Mouse (Mus musculus) frontal cortex, postnatal 10 days (tissue): ENCODE measurements around the gene Gcn1l1.
"Not testable (repeated sequence)": the region's sequence is repeated elsewhere in the genome, so short reads cannot be mapped to it uniquely, and the experiment has no call there.

Source experiments
- DNase-seq, 2 experiments: peaks; one replicate each; pipeline ENCODE4 v3.0.0; 2022; ENCODE audit warnings: low spot score in 2 of 2, mixed read lengths in 1 of 2

Gene Gcn1l1

DNA sequence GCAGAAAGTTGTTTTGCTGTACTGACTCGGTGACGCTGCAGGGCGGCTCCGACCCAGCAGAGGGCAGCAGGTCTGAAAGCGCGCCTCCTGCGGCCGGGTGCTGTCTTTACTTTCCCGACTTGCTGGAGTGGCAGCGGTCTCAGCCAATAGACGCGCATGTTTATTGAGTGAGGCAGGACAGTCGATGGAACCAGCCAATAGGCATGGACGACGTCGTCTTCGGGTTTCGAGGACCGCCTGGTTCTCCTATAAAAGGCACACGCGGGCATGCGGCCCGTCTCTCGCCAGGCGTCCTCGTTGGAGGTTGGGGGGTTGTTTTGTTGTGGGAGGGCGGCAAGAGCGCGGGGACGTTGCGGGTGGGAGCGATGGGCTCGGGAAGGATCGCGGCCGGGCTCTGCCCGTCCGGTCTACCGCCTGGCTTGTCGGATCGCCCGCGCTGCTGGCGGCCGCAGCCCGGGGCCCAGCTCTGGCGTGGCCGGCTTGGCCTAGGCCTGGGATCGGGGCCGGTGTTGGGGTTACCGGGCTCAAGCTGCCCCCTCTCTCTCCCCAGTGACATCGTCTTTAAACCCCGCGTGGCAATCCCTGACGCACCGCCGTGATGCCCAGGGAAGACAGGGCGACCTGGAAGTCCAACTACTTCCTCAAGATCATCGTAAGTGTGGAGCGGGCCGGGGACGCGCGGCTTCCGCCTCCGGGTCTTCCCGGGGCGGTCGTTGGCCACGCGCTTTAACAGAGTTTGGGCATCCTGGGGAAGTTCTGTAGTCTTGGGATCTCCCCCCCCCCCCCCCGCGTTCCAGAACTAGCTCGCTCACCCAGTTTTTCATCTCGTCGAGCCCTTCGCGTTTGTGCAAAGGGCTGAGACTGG is 5.6 kb upstream of the Gcn1l1 start, which contains the start of gene Rplp0:
TSS of gene Rplp0 (plus strand) at position 231 of the 865 bp plus-strand sequence.
- DNase-seq: peak; percentile 98 to 100

DNA sequence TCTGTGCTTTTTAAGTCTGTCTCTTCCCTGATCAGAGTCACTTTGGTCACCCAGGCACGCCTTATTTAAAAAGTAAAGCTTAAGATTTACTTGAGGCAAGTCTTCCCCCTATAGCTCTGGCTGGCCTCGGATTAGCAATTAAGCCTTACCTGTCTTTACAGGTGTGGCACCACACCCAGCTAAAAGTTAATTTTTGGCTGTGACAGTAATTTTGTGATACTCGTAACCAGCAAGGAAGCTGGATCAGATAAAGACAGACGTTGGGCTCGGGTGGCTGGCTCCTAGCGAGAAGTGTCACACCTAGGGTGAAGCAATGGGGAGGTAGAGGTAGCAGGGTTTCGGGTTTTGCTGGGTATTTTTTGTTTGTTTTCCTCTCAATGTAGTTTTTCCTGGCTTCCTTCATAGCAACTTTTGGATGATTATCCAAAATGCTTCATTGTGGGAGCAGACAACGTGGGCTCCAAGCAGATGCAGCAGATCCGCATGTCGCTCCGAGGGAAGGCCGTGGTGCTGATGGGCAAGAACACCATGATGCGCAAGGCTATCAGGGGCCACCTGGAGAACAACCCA is 4.6 kb upstream of the Gcn1l1 start:
- no peak for DNase-seq

DNA sequence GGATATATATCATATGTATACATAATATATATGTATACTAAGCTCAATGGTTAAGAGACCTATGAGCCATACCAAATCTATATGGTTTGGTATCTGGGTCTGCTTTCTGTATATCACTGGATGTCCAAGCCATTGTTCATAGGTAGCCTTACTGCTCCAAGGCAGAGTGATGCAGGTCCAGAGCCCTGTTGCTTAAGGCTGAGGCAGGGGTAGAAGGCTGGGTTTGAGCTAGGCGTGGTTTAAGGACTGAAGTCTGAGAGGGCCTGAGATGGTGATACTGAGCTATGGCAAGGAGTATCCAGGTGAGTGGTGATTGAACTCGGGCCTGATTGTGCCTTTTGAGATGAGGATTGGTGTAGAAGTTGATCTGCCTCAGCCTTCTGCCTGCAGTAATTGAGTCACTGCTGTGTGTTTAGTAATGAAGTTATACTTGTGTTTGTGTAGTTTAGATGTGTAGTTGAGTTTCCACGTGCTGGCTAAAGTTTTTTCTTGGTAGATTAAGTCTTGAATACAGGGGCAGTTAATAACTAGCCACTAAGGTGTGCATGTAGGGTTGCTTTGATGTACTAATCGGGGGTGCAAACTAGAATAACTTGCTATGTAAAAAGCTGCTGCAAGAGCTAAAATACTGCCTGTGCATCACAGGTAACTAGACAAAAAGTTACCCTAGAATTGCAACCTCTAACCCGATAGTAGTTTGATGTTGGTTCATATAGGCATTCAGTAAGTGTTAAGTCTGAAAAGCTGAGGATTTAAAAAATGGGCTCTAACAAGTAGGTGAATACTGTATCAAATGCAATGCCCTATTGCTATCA is 1.1 kb upstream of the Gcn1l1 start:
- no peak for DNase-seq

DNA sequence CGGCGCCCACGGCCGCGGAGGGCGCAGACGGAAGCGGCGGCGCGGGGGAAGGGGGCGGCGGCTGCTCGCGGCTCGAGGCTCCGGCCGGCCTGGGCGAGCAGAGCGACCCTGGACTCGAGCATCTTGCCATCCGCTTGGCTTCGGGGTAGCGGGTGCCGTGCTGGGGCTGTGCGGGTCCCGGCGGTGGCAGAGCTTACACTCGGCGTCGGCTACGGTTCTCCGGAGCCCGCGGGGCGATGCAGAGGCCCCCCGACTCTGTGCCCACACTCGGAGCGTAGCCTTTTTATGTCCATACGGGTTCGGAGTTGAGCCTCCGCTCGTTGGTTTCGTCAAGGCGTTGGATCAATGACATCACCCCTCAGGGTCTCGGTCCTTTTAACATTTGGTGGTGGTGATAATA is 349 bp downstream of the Gcn1l1 start:
- no peak for DNase-seq

DNA sequence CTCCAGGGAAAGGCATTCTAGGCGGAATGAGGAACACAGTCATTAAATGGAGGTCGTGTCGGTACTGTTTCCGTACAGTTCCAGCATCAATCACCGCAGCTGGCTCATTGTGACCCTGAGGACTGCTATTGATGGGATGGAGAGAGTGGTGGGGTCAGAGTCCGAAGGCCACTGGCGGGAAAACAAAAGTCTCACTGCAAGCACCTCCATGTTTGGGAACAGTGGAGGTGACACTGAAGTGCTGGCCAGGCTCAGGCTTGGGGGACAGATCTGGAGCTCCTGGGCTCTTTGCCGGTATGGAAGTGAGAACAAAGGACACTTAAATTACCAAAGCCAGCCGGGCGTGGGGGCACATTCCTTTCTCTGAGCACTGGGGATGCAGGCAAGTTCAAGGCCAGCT is 3.6 kb downstream of the Gcn1l1 start:
- no peak for DNase-seq

DNA sequence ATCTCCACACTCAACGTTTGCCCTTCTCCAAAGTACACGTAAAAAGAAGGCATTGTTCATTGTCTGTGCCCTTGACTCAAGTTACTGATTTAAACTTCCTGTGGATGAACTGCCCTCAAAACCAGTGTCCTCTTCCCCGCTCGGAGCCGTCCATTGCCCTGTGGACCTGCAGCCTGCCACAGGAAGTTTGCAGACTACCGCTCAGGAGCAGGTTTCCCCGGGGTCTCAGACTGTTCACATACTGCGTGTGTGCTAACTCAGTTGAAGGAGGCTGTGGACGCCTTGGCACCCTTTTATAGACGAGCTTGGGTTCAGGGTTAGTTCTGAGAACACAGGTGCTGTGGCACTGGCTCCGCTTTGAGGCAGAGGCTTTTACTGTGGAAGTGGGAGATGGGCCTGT is 4.3 kb downstream of the Gcn1l1 start:
- DNase-seq: no peak

DNA sequence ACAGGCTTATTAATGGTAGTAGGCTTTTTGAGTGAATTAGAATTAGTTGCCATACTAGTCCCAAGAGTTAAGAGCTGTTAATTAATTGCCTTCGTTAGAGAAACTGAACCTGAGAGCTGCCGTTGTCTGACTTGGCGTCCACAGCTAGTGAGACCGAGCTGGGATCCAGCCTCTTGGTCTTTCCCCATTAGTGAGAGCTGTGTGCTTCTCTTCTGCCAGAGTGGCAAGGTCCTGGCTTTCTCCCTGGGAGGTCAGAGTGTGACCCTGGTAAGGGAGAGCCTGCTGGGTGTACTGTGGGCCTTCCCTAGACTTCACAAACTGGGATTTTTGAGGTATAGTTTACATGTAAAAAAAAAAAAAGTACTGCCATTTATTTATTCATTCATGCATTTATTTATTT is 4.7 kb downstream of the Gcn1l1 start:
- DNase-seq: no peak

DNA sequence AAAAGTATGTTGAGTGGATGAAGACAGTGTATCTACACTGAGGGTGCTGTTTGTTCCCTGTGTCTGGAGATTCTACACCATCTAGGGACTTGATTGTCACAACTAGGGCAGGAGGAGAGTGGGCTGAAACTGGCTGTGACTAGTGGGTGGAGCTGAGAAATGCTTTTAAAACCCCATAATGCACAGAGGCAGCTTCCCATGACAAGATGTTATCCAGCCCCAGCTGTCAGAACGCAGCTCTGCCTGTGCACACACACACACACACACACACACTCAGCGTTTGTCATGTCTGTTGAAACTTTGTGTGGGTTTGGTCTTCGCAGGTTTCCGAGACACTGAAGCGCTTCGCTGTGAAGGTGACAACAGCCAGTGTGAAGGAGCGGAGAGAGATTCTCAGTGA is 6.0 kb downstream of the Gcn1l1 start:
- peak; percentile 25 to 67 for DNase-seq

DNA sequence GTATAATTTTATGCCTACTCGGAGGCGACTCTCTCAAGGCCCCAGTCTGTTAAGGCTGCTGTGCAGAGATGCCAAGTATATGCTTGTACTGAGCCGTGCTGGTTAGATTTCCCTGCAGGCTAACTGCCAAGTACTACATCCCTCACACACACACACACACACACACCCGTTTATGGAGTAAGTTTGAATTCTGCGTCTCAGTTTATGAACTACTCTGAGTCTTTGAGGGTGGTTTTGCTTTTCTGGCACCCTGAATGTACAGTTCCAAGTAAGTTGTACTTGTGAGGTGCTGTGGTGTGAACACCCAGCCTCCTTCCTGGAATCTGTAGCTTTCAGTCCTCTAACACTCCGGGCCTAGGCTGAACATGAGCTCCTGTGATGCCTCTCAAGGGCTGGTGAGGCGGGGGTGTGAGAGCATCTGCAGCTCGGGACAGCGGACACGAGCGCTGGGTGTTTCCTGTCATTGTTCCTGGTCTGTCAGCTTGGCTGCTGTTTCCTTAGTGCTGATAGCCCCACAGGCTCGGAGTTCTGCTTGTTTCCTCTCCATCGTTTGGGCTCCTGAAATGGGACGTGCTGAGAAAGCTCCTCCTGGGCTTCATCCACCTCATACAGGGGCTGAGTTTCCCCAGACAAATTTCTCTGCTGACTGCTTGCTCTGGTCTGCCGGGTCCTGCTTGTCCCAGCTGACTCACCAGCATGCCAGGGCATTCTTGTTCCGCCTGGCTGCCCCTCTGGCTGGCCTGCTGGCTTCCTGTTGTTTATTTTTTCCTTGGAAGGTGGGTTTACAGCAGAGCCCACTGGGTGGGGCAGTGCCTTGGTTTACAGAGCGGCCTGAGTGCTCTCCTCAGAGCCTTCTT is 7.9 kb downstream of the Gcn1l1 start:
- no peak for DNase-seq

DNA sequence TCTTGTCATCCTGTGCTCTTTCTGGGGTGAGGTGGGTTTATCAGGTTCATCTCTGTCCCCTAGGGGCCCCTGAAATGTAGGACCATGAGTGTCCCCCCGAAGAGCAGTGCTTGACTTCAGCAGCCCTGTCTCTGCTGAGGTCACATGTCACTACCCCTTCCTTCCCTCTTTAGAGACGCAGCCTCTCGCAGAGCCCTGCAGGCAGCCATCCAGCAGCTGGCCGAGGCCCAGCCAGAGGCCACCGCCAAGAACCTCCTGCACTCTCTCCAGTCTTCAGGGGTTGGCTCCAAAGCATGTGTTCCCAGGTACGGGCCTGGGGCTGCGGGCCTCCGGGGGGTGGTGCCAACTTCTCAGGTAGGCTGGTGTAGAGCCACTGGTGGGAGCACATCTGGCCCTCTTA is 9.9 kb downstream of the Gcn1l1 start:
- DNase-seq: peak in 1 of 2 experiments; percentile 34

DNA sequence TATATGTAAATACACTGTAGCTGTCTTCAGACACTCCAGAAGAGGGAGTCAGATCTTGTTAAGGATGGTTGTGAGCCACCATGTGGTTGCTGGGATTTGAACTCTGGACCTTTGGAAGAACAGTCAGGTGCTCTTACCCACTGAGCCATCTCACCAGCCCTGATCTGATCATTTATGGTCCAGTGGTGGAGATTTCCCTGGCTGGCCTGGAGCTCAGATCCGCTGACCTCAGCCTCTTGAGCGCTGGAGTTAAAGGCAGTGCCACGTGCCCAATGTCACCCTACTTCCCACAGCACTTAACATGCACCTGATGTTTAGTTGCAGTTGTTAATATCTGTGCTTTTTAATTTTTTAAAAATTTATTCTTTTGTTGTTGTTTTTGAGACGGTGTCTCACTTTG is 12.6 kb downstream of the Gcn1l1 start:
- DNase-seq: not testable (repeated sequence)

DNA sequence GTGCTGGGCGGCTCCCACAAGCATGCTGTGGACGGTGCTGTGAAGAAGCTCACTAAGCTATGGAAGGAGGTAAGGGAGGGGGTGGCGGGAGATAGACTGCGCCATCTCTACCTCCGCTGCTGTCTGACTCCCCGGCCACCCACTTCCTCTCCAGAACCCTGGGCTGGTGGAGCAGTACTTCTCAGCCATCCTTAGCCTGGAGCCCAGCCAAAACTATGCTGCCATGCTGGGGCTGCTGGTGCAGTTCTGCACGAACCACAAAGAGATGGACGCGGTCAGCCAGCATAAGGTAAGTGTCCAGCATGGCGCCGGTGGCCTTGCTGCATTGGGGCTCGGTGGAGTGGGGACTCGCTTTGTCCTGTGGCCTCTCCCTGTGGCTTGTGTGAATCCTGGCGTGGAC is 13.9 kb downstream of the Gcn1l1 start:
- DNase-seq: no peak

DNA sequence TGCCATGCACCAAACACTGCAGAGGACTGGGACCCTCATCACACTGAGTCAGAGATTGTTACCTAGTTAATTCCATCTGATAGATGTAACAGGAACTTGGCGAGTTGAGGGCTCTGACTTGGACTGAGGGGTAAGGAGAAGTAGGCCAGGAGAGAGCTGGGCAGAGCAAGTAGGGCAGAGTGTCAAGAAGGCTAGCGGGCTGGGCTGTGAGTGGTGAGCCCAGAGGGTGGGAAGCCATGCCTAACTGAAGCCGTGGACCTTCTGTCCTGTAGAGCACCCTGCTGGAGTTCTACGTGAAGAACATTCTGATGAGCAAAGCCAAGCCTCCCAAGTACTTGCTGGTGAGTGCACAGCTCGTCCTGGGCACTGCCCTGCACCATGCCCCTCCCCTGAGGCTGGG is 14.3 kb downstream of the Gcn1l1 start:
- DNase-seq: no peak

DNA sequence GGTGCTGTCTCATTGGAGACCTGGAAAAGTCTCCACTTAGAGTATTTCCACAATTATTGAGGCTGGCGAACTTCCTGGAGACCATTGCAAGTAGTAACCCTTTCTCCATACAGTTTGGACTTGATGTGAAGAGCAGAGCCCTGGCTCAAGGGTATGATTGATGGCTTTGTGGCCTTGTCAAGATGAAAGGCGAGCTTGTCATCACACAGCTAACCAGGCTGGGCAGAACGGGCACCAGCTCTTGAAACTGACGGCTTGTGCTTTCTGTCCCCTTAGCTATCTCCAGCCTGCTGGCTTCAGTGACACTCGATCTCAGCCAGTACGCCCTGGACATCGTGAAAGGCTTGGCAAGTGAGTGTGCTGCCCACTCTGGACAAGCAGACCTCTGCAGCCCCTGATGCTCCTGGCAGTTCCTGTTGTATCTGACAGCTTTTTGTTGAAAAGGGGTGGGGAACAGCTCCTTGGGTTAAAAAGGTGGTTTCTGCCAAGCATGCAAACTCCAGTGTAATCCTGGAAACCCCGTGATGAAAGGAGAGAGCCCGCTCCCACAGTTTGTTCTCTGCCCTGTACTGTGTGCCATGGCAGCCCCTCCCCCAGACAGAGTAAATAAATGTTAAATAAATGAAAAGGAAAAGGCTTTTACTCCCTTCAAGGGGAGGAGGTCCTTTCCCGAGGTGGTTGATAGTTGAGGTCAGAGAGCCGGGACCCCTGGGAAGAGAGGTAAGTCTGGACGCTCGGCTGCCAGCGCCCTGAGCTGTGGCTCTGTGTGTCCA is 15.4 kb downstream of the Gcn1l1 start:
- no peak for DNase-seq

DNA sequence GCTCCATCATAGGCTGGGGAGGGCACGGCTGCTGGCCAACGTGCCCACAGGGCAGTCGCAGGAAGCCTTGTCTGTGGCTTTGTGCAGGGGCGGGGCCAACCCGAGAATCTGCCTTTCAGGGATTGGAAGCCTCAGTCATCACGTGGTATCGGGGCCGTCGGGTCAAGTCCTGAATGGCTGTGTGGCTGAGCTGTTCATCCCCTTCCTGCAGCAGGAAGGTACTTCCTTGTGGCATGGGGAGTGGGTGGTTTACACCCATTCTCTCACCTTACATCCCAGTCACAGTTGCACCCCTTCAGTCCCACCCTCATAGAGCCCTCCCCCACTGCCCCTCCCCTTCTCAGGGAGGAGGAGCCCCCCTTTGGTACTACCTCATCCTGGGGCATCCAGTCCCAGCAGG is 16.6 kb downstream of the Gcn1l1 start:
- DNase-seq: no peak

DNA sequence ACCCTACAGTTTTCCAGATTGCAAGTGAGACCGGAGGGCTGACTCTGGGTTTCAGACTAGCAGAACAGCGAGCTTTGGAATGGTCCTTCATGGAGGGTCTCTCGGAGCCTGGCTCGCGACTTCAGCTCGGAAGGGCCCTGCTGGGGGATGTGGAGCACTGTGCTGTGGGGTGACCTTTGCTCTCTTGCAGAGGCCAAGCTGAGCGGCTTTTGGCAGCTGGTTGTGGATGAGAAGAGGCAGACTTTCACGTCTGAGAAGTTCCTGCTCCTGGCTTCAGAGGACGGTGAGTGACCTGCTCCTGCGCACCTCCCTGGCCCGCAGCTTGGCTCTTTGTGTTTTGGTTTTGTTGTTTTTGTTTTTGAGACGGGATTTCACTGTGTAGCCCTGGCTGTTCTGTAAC is 20.6 kb downstream of the Gcn1l1 start:
- no peak for DNase-seq

DNA sequence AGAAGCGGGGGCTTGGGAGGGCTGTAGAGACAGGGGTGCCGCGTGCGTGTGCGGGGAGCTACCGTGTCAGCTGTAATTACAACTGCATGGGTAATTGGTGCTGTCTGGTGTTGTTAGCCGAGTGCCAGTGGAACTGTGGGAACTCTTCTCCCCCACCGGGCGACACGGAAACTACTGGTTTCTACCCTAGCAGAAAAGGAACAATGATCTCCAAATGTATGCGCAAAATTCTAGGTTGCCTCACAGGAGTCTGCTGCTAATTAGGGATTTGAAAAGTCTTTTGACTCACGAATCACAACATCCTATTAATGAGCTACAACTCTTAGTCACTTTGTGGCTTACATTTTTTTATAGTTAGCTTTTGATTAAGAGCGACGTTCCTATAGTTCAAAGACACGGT is 21.1 kb downstream of the Gcn1l1 start:
- DNase-seq: no peak

DNA sequence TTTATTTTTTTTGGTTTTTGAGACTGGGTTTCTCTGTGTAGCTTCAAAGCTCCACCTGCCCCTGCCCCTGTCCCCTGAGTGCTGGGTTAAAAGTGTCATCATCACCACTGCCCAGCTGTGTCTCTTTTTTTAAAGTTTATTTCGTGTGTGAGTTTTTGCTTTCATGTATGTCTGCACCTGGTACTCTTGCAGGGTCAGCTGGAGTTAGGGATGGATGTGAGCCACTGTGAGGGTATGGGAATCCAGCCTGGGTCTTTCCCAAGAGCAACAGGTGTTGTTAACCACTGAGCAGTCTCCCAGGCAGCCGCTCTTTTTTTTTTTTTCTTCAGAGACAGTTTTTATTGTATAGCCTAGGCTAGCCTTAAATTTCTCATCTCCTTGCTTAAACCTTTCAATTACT is 21.7 kb downstream of the Gcn1l1 start:
- DNase-seq: no peak

DNA sequence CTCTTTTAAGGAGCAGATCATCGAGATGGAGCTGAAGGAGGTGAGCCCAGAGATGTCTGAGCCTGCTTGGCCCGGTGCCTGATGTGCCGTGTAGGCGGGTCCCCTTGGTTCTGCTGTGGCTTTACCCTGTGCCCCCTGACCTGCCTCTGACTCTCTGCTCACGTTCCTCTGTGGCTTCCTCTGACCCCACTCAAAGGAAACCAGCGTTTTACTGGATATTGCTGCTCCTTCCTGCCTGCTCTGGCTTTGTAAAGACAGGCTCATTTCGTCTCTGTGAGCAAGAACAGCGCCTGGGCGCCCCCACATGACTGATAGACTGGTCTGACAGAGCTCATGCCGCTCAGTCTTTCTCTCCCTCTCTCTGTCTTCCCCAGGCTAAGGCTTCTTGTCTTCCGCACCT is 26.0 kb downstream of the Gcn1l1 start:
- no peak for DNase-seq

DNA sequence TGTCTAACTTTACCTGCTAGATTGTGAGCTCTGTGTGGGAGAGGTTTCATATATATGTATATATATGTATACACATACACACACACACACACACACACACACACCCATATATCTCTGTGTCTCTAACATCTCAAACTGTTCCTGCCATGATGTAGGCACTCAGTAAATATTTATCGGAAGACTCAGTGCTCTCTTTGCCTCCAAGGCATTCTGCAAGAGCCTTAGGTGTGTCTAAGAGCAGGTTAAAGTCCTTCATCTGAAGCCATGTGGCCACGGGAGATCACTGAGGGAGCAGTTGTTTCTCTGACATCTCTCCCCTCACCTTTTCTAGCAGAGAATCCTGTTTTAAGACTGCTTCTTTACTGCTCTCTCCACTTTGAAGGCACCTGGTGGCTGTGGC is 26.5 kb downstream of the Gcn1l1 start:
- DNase-seq: no peak

DNA sequence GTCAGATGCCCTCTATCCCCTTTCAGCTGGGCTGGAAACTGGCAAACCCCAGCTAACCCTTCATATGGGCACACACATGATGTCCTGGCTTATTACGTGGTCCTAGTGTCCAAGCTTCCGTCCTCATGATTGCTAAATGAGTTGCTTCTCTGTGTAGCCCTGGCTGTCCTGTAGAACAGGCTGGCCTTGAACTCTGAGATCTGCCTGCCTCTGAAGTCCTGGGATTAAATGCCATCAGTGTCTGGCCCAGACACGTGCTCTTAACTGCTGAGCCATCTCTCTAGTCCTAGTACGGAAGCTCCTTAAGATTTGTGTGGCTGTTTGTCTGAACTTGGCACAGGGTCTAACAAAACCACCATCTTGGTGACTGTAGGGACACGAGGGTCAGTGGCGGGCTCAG is 38.5 kb downstream of the Gcn1l1 start:
- no peak for DNase-seq
